Mouse (Mus musculus) heart, embryonic 16.5 days (tissue): ENCODE data around the gene Esf1. TPM values are rescaled to one million over a fixed set of nuclear protein-coding genes. Genes with fewer than 3 reads are reported as not detected.
"Not testable (repeated sequence)": the region's sequence is repeated elsewhere in the genome, so short reads cannot be mapped to it uniquely, and the experiment has no call there.

Experiments
- ATAC-seq: fragments of 200-750 bp; cut with Nextera tagmentation; replicated peaks from 2 replicates; pipeline ENCODE4 v1.8.0; 2017; ENCODE audit warnings: moderate number of reproducible peaks; ENCODE audit not compliant: insufficient read depth, low FRiP score; ENCODE audit errors: extremely low read depth
- H3K27ac ChIP-seq: fragments of 300-500 bp; sonication (generic); 2 replicates; pipeline ENCODE4 v1.5.1; 2014; ENCODE audit warnings: mild to moderate bottlenecking, low read length, control low read depth, moderate library complexity
- H3K27me3 ChIP-seq: fragments of 300-500 bp; sonication (generic); 2 replicates; pipeline ENCODE4 v1.6.1; 2014; ENCODE audit warnings: low read length, mixed read lengths; ENCODE audit not compliant: control insufficient read depth, insufficient read depth
- H3K36me3 ChIP-seq: fragments of 300-500 bp; sonication (generic); 2 replicates; pipeline ENCODE4 v1.6.1; 2014; ENCODE audit not compliant: control insufficient read depth, insufficient read depth
- H3K4me1 ChIP-seq: fragments of 300-500 bp; sonication (generic); 2 replicates; pipeline ENCODE4 v1.6.1; 2014; ENCODE audit warnings: low read length, mixed read lengths; ENCODE audit not compliant: control insufficient read depth, insufficient read depth
- H3K4me2 ChIP-seq: fragments of 300-500 bp; sonication (generic); 2 replicates; pipeline ENCODE4 v1.6.1; 2014; ENCODE audit warnings: low read depth, mild to moderate bottlenecking, control low read depth, low read length
- H3K4me3 ChIP-seq: fragments of 300-500 bp; sonication (generic); 2 replicates; pipeline ENCODE4 v1.5.1; 2014; ENCODE audit warnings: mild to moderate bottlenecking, control low read depth, low read length
- H3K9ac ChIP-seq: fragments of 300-500 bp; sonication (generic); 2 replicates; pipeline ENCODE4 v1.6.1; 2014; ENCODE audit warnings: low read length, control low read depth
- H3K9me3 ChIP-seq: fragments of 300-500 bp; sonication (generic); replicated peaks from 2 replicates; pipeline ENCODE4 v1.6.1; 2016; ENCODE audit warnings: low read length; ENCODE audit not compliant: control insufficient read depth
- WGBS: fragments of 180-500 bp; shearing (Covaris S2); extraction: QIAGEN DNeasy Blood & Tissue Kit; methylation state at CpG from one replicate; pipeline ENCODE4 v1.1.7; 2014; 5-methylcytosine and 5-hydroxymethylcytosine counted together
- polyA plus RNA-seq: library from polyadenylated mRNA; unstranded; fragments of >200 nt; fragmentation: Nextera tagmentation; extraction: Ambion mirVana; gene quantifications from 2 replicates; pipeline ENCODE4 v1.2.1, GENCODE M21; 2015

Gene Esf1
- 13.6 and 16.3 TPM in 2 replicates for polyA plus RNA-seq

DNA sequence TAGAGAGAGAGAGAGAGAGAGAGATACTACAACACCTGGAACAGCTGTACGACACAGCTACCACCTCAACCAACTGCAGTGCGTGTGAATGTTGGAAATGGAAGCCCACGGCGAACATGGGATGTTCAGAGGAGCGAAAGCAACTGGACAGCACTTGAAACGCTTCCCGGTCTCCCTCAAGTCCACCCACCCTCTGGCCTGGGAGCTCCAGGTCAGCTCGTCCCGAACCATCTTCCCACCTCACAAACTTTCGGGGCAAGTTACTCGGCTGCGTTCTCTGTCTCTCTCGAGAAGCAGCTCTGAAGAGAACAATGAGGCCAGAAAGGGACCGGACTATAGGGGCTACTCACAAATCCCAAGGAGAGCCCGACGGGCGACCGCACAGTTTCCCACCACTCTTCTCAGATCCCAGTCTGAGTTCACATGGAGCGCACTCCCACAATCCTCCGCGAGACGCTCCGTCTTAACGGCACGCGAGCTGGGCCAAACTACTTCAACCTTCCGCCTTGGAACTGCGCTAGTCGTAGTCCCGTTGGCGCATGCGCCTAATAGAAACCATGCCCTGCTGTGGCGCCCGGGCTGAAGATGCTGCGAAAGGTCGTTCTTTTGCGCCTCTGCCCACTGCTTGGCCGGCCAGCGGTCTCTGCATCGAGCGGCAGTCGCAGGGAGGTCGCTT, at the start of gene Esf1, which contains the start of gene Ndufaf5:
Esf1 (minus strand) TSS at position 438 of the 676 bp plus-strand sequence.
Ndufaf5 (plus strand) TSS at position 523 of the 676 bp plus-strand sequence.
- Histone ChIP-seq H3K36me3 (peaks cover 8% of the 10 kb centered on the region), H3K27me3 (no peaks in the 10 kb centered on the region), H3K9me3 (no peaks in the 10 kb centered on the region), H3K4me3 (peak within 1 kb of the TSS; percentile 84), H3K4me1 (peaks cover 8% of the 10 kb centered on the region), H3K9ac (peak within 1 kb of the TSS; percentile 89), H3K27ac (peak within 1 kb of the TSS; percentile 91), H3K4me2 (peak within 1 kb of the TSS; percentile 70)
- under 1% methylated on average over 43 of the region's 43 CpGs for WGBS
- ATAC-seq, result peak; percentile 98

DNA sequence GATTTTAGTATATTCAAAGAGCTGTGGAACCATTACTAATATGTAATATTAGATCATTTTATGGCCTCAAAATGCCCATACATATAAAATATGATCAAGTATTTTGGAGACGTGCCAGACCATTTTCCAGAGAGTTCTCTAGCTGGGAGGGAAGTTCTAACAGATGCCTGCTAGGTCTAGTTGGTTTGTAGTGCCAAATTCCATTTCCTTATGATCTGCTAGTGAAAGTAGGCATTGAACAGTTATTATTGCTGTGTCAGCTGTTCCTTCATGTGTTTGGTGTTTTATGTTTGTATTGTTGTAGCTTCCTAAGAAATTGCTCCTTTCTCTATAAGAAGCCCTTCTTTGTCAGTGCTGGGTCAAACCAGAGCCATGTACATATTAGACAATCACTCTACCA, 45.6 kb upstream of the Esf1 start:
- H3K4me1 ChIP-seq, result no peaks in the 10 kb centered on the region
- H3K4me2 ChIP-seq, result no peak overlapping the region
- H3K27me3 ChIP-seq, result no peaks in the 10 kb centered on the region
- no peak overlapping the region for H3K27ac ChIP-seq
- 61% methylated on average over 1 of the region's 1 CpGs for WGBS
- no peaks in the 10 kb centered on the region for H3K9me3 ChIP-seq
- H3K4me3 ChIP-seq, result no peak overlapping the region
- ATAC-seq, result no peak
- H3K36me3 ChIP-seq, result no peaks in the 10 kb centered on the region
- no peak overlapping the region for H3K9ac ChIP-seq

DNA sequence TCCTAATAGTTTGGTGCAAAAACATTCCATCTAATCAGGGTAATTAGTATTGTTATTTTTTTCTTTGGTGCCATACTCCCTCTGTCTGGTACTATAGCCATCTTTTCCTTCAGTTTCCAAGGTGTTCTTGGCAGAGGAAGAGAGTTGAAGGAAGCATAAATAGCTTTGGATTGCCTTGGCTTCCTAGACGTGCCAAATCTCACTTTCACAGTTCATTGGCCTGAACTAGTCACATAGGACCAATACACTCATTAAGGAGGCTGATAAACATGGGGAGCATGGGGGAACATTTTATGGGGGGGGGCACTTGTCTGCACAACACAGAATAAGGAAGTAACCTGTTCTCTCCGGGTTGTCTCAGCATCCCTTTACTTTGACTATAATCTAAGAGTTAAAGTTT, 45.1 kb upstream of the Esf1 start:
- Histone ChIP-seq H3K4me3 (no peak overlapping the region), H3K27ac (no peak overlapping the region), H3K9ac (no peak overlapping the region), H3K36me3 (no peaks in the 10 kb centered on the region), H3K4me2 (no peak overlapping the region), H3K27me3 (no peaks in the 10 kb centered on the region), H3K4me1 (no peaks in the 10 kb centered on the region), H3K9me3 (no peaks in the 10 kb centered on the region)
- WGBS, result 74% methylated on average over 2 of the region's 2 CpGs
- ATAC-seq, result no peak

DNA sequence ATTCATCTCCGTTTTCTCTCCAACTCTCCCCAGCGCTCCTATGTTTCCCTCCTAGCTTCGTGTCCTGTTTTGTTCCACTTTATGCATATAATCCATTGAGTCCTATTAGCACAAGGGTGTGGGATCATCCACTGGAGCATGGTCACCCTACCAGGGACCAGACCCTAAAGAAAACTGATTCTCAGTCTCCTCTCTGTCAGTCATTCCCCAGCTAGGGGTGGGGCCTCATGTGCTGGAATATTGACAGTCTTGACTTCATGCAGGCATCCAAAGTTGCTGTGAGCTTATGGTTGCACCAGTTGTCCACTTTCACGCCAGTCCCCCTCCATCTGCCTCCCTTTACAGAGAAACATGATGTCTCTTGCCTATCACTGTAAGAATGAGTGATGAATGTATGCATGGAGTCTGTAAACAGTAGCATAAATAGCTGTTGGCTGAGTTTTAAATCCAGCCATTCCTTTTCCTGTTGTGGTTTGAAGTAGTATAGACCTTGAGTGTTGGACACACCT, 44.2 kb upstream of the Esf1 start:
- ATAC-seq, result no peak
- H3K27ac ChIP-seq, result no peak overlapping the region
- H3K9me3 ChIP-seq, result no peaks in the 10 kb centered on the region
- no peak overlapping the region for H3K4me3 ChIP-seq
- no peaks in the 10 kb centered on the region for H3K36me3 ChIP-seq
- no peak overlapping the region for H3K4me2 ChIP-seq
- no peak overlapping the region for H3K9ac ChIP-seq
- no peaks in the 10 kb centered on the region for H3K4me1 ChIP-seq
- H3K27me3 ChIP-seq, result no peaks in the 10 kb centered on the region
- 88% methylated on average over 4 of the region's 4 CpGs for WGBS

DNA sequence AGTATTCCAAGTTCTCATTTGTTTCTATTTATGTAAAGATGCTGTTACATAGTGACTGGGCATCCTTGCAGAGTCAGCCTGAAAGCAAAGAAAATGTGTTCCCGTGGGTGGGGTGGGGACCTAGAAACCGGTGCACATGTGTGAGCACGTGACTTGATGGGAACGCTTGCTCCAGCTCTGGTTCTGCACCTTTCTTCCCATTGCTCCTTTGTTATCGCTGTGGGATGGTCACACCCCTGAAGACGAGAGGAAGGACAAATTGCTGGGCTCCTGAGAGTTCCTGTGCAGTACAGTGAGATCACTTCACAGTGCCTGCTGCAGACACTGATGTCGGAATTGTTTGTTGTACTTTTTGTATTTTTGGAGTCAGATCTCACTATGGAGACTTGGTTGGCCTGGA, 33.4 kb upstream of the Esf1 start:
- ATAC-seq, result no peak
- 90% methylated on average over 7 of the region's 7 CpGs for WGBS
- Histone ChIP-seq H3K4me2 (no peak overlapping the region), H3K4me3 (no peak overlapping the region), H3K9ac (no peak overlapping the region), H3K27ac (no peak overlapping the region), H3K27me3 (no peaks in the 10 kb centered on the region), H3K4me1 (peaks cover 17% of the 10 kb centered on the region), H3K9me3 (no peaks in the 10 kb centered on the region), H3K36me3 (peaks cover 17% of the 10 kb centered on the region)

DNA sequence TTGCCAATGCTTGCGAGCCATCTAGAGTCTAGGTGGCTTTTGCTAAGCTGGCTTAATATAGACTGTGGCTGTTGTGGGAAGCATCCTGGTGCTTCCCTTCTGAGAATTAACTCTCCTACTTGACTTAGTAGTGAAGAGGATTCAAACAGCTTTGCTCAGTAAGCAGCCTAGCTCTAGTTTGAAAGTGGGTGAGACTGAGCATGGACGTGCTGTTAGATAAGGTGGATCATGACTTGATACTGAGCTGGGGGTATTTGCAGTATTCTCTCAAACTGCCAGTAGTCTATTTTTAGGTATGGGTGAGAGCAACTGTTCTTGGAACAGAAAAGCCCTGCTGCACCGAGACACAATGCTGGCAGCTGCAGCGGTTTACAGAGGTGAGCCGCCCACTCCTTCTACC, 32.2 kb upstream of the Esf1 start:
- peaks cover 20% of the 10 kb centered on the region for H3K36me3 ChIP-seq
- peak overlapping the region; percentile 46 for H3K9ac ChIP-seq
- peak; percentile 71 for ATAC-seq
- H3K9me3 ChIP-seq, result no peaks in the 10 kb centered on the region
- H3K4me1 ChIP-seq, result peaks cover 17% of the 10 kb centered on the region
- peak overlapping the region; percentile 51 for H3K4me2 ChIP-seq
- 31% methylated on average over 5 of the region's 5 CpGs for WGBS
- H3K4me3 ChIP-seq, result peak overlapping the region; percentile 28
- peak overlapping the region; percentile 82 for H3K27ac ChIP-seq
- H3K27me3 ChIP-seq, result no peaks in the 10 kb centered on the region

DNA sequence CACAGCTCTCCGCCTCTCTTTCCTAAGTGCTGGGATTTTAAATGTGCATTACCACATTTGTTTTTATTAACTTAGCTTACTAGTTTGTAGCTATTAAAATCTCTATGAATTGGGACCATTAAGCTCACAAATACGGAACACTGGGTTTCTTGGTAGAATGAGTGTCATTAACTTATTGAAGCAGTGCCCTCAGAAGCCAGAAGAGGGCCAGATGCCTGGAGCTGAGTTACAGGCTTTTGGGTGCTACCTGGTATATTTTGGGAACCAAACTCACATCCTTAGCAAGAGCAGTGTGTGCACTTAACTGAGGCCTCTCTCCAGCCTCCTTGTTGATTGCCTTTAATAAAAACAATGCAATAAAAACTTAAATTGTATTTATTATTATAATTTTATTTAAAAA, 30.3 kb upstream of the Esf1 start:
- H3K36me3 ChIP-seq, result peaks cover 20% of the 10 kb centered on the region
- no peak overlapping the region for H3K27ac ChIP-seq
- no peak for ATAC-seq
- H3K4me3 ChIP-seq, result no peak overlapping the region
- H3K4me2 ChIP-seq, result no peak overlapping the region
- peaks cover 14% of the 10 kb centered on the region for H3K4me1 ChIP-seq
- no peak overlapping the region for H3K9ac ChIP-seq
- WGBS, result 80% methylated on average over 2 of the region's 2 CpGs
- H3K27me3 ChIP-seq, result no peaks in the 10 kb centered on the region
- H3K9me3 ChIP-seq, result no peaks in the 10 kb centered on the region

DNA sequence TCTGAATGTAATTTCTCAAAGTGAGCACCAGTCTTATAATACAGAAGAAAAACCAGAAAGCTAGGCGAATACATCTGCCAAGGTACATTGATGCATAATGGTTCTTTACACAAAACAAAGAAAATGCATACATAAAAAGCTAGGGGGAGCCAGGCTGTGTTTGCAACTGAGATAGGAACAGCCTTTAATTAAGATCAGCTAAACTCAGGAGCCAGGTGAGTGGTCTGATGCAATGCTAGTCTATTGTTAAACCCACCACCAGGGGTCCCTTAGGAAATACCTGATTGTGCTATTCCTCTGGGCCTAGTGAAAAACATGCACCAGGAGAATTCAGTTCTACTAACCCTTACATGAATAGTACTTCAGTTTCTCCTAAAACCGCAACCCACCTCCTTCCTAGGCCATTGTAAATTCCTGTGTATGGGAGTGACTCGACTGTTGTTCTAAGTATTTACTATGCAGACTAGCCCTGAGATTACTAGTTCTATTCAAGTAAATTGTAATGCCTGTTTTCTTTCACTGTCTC, 15.4 kb upstream of the Esf1 start:
- H3K4me3 ChIP-seq, H3K9ac ChIP-seq, H3K4me1 ChIP-seq, H3K27me3 ChIP-seq, ATAC-seq, H3K4me2 ChIP-seq, H3K27ac ChIP-seq, H3K9me3 ChIP-seq: not testable (repeated sequence)
- WGBS, result 98% methylated on average over 3 of the region's 3 CpGs
- H3K36me3 ChIP-seq, result peaks cover 26% of the 10 kb centered on the region

DNA sequence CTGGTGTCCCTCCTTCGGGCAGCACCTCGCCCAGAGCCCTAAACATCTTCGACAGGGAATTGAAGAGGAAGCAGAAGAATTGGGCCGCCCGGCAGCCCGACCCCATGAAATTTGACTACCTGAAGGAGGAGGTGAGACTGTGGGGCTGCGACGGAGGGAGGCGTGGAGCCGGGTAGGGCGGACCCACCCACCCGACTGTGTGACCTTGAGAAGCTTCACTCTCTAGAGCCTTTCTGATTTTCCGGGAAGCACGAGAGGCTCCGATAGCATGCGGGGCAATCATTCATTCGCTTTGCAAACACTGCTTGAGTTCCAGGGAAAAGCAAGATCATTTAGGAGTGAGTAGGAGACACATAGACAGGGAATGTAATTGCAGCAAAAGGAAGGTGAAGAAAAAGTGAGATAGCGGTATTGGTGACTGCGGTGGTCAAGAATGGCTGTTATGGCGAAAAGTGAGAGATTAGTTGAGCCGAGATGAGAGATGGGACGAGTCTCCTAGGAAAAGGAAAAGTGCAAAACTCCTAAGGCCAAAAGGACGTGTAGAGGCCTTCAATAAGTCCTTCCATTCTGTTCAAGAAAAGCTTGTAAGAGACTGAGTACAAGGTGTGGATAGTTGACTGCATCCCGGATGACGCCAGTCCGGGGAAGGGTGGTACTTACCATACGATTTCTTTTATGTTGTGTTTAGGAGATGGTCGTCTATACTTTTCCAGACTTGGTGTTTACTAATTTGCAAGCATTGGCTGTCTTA, 614 bp upstream of the Esf1 start:
- Histone ChIP-seq H3K27ac (peak overlapping the region; percentile 91), H3K27me3 (no peaks in the 10 kb centered on the region), H3K36me3 (peaks cover 6% of the 10 kb centered on the region; the same call in 1 of the 2 replicates), H3K9ac (peak overlapping the region; percentile 89), H3K9me3 (no peaks in the 10 kb centered on the region), H3K4me3 (peak overlapping the region; percentile 84), H3K4me2 (peak overlapping the region; percentile 70), H3K4me1 (peaks cover 8% of the 10 kb centered on the region)
- 5% methylated on average over 28 of the region's 28 CpGs for WGBS
- peak; percentile 89 for ATAC-seq
